ENCODE assay signal across 13 mouse cellular contexts in genomic region chr3:41070519-41070918, GRCm38 (mm10). TPM values are rescaled to one million over a fixed set of nuclear protein-coding genes. Genes with fewer than 3 reads are reported as not detected.
DNase-seq lines count a peak whose midpoint lies in the region; ATAC-seq and TF ChIP-seq lines count a peak whose summit lies in the region.
"Had no signal": no experiment of that assay in that cellular context is flagged by ENCODE, and none has a peak within 500 bp of the region (broad histone marks: within the 10 kb centered on the region; RNA-seq: fewer than 3 reads in every experiment).

No protein-coding gene starts in this region.

- H3K27ac ChIP-seq in hindbrain, postnatal 0 days, result no peak overlapping the region
- no peak overlapping the region for H3K27ac ChIP-seq in hindbrain, embryonic 16.5 days (ENCODE audit: low read depth, low read length)
- H3K27ac ChIP-seq in lung, embryonic 16.5 days (ENCODE audit: low read length), result no peak overlapping the region
- H3K27ac ChIP-seq: embryonic facial prominence, embryonic 13.5 days; hindbrain, embryonic 14.5 days had no signal

- H3K27me3 ChIP-seq in hindbrain, postnatal 0 days (ENCODE audit: insufficient read depth, low read length), result no peaks in the 10 kb centered on the region
- no peaks in the 10 kb centered on the region for H3K27me3 ChIP-seq in hindbrain, embryonic 16.5 days (replicated peaks; ENCODE audit: control insufficient read depth, insufficient read depth, low read length)
- no peaks in the 10 kb centered on the region for H3K27me3 ChIP-seq in lung, embryonic 16.5 days (ENCODE audit: control insufficient read depth, insufficient read depth, low read depth, low read length)
- H3K27me3 ChIP-seq: embryonic facial prominence, embryonic 13.5 days had no signal

- H3K4me3 ChIP-seq in hindbrain, postnatal 0 days (ENCODE audit: low read length), result no peak overlapping the region
- no peak overlapping the region for H3K4me3 ChIP-seq in hindbrain, embryonic 16.5 days (ENCODE audit: low read length)
- H3K4me3 ChIP-seq in lung, embryonic 16.5 days (ENCODE audit: low read length), result no peak overlapping the region
- H3K4me3 ChIP-seq: embryonic facial prominence, embryonic 13.5 days had no signal

- peak; percentile 49 for TF ChIP-seq CTCF in hindbrain, postnatal 0 days (IDR thresholded peaks at IDR 0.05; ENCODE audit: low read depth)

- H3K36me3 ChIP-seq in hindbrain, postnatal 0 days (ENCODE audit: insufficient read depth, low read length), result peaks cover 6% of the 10 kb centered on the region; the same call in 1 of the 2 replicates
- H3K36me3 ChIP-seq in hindbrain, embryonic 16.5 days (ENCODE audit: control insufficient read depth, insufficient read depth, low read length), result no peaks in the 10 kb centered on the region
- H3K36me3 ChIP-seq in lung, embryonic 16.5 days (ENCODE audit: control insufficient read depth, insufficient read depth, low read length), result no peaks in the 10 kb centered on the region; the same call in 1 of the 2 replicates

- 71% methylated on average over 2 of the region's 2 CpGs for WGBS in hindbrain, postnatal 0 days
- 69% methylated on average over 2 of the region's 2 CpGs for WGBS in hindbrain, embryonic 16.5 days
- WGBS in lung, embryonic 16.5 days, result 73% methylated on average over 2 of the region's 2 CpGs

- H3K4me2 ChIP-seq in hindbrain, postnatal 0 days (ENCODE audit: low read depth, low read length), result no peak overlapping the region
- no peak overlapping the region for H3K4me2 ChIP-seq in hindbrain, embryonic 16.5 days (ENCODE audit: low read length)
- H3K4me2 ChIP-seq in lung, embryonic 16.5 days (ENCODE audit: low read depth, low read length), result no peak overlapping the region
- H3K4me2 ChIP-seq: embryonic facial prominence, embryonic 13.5 days; hindbrain, embryonic 14.5 days had no signal

- no peaks in the 10 kb centered on the region for H3K9me3 ChIP-seq in hindbrain, postnatal 0 days (ENCODE audit: low read length)
- H3K9me3 ChIP-seq in hindbrain, embryonic 16.5 days (ENCODE audit: control insufficient read depth, low read length), result no peaks in the 10 kb centered on the region
- H3K9me3 ChIP-seq in lung, embryonic 16.5 days (ENCODE audit: control insufficient read depth, low read length), result no peaks in the 10 kb centered on the region
- H3K9me3 ChIP-seq: embryonic facial prominence, embryonic 13.5 days had no signal

- no peak for ATAC-seq in hindbrain, postnatal 0 days
- no peak for ATAC-seq in hindbrain, embryonic 16.5 days
- ATAC-seq in lung, embryonic 16.5 days (ENCODE audit: low read depth), result peak; percentile 34; the same call in 1 of the 2 replicates

- H3K4me1 ChIP-seq in hindbrain, postnatal 0 days (ENCODE audit: insufficient read depth, low read length), result no peaks in the 10 kb centered on the region
- no peaks in the 10 kb centered on the region for H3K4me1 ChIP-seq in hindbrain, embryonic 16.5 days (ENCODE audit: control insufficient read depth, insufficient read depth, low read depth, low read length)
- no peaks in the 10 kb centered on the region for H3K4me1 ChIP-seq in lung, embryonic 16.5 days (replicated peaks; ENCODE audit: control insufficient read depth, insufficient read depth, low read length)
- H3K4me1 ChIP-seq: embryonic facial prominence, embryonic 13.5 days had no signal

- H3K9ac ChIP-seq in hindbrain, postnatal 0 days (replicated peaks; ENCODE audit: low read length), result no peak overlapping the region
- H3K9ac ChIP-seq in hindbrain, embryonic 16.5 days (ENCODE audit: low read depth, low read length), result no peak overlapping the region
- no peak overlapping the region for H3K9ac ChIP-seq in lung, embryonic 16.5 days (ENCODE audit: low read length)
- H3K9ac ChIP-seq: embryonic facial prominence, embryonic 13.5 days; hindbrain, embryonic 14.5 days had no signal

- DNase-seq in cerebellum, postnatal 10 days, result peak; percentile 24 to 41
- DNase-seq in cerebellum, adult 11 months, result no peak
- peak; percentile 19 for DNase-seq in hindbrain, postnatal 0 days (ENCODE audit: low spot score)
- DNase-seq in lung, postnatal 36 days, result no peak
- peak; percentile 19 to 27 for DNase-seq in kidney, postnatal 36 days
- no peak for DNase-seq in right cerebral cortex, postnatal 36 days (ENCODE audit: low spot score in 2 of 2)
- DNase-seq: B cell, adult 2 months; layer of hippocampus, postnatal 36 days; right cerebral cortex, postnatal 25 days had no signal

RNA-seq across cellular contexts. Expression of gene Pgrmc2, which starts 12.3 kb away (rescaled TPM):
- 25.3 and 27.1 TPM in 2 replicates for total RNA-seq in hindbrain, postnatal 0 days (2014; rRNA removed)
- polyA plus RNA-seq in hindbrain, postnatal 0 days (2015; fragmentation: Nextera tagmentation; extraction: Ambion mirVana), result 27.2 and 28.7 TPM in 2 replicates
- polyA plus RNA-seq in hindbrain, embryonic 16.5 days (2015; fragmentation: Nextera tagmentation; extraction: Ambion mirVana), result 28.6 and 29.4 TPM in 2 replicates
- 24.0 and 24.8 TPM in 2 replicates for polyA plus RNA-seq in lung, embryonic 16.5 days (2015; fragmentation: Nextera tagmentation; extraction: Ambion mirVana)

Comparison
In these comparisons a context has a peak if more than half of its experiments do, and no peak if none do; other contexts are left out.
1. DNase-seq: peak in cerebellum, postnatal 10 days (2 of 2), hindbrain, postnatal 0 days (single experiment) and kidney, postnatal 36 days (2 of 2); none in cerebellum, adult 11 months (single experiment), lung, postnatal 36 days (single experiment) and right cerebral cortex, postnatal 36 days (0 of 2).